Mouse (Mus musculus): ENCODE measurements at regions not wholly inside any gene's neighbourhood (a gene's known extent, or its start where the extent isn't known, plus 50 kb on each side); places are given as distances from the start of the nearest gene placed in this dataset.
A peak's percentile ranks its signal among the peaks of the same experiment; 100 is the strongest.

DNA sequence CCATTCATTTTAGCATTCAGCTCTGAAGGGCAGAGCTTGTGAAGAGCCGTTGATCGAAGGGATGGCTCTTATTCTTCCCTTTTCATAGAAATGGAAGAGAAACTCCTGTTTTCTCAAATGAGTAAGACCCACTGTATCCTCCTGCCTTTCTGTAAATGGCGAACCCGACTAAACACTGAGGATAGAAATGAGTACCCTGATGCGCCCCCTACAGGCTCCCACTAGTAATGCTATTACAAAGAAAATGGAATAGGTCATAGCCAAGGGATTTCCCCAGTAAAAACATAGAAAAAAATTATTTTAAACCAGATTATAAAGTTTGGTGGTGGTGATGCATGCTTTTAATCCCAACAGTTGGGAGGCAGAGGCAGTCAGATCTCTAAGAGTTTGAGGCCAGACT is 162.1 kb downstream of the Etnk1 start:
- Histone ChIP-seq H3K4me1 (peaks cover 7% of the 10 kb centered on the region), H3K9me3 (no peaks in the 10 kb centered on the region), H3K27ac (replicated peaks) (no peak overlapping the region), H3K9ac (replicated peaks) (no peak overlapping the region), H3K4me2 (replicated peaks) (no peak overlapping the region), H3K4me3 (no peak overlapping the region), H3K36me3 (no peaks in the 10 kb centered on the region), H3K27me3 (no peaks in the 10 kb centered on the region)
- 80% methylated on average over 5 of the region's 5 CpGs for WGBS
- ATAC-seq (replicated peaks) = no peak

DNA sequence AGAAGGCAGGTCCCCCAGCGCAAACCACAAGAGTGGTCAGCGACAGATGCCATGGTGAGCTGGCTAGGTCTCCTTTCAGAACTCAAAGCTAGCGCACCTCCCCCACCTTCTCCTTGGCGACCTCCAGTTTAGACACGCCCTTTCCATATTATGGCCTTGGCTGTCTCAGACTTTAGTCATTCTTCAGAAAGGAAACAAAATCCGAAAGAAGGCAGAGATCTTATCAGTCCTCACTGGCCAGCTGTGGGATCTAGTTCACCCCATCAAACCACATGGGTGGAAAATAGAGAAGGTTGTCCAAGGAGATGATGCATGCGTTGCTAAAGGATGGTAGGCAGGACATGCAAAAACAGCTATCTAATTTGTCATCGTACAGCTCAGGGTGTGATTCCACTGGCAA is 166.5 kb downstream of the Etnk1 start:
- no peak for ATAC-seq (replicated peaks)

DNA sequence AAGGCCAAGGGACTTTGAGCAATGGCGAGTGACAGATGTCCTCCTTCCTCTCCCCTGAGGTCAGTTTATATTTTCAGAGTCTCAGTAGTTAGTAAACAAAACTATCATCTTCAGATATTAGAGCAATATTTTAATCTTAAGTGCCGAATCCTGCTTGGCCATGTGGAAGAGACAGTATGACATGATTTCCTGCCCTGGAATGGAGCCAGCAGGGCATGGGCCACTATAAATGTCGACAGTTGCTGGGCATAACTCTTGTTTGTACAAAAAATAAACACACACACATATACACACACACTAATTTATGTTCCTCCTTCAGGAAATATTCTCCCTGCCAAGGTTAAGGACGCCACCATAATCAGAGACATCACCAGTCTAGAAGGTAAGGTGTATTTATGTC is 169.6 kb downstream of the Etnk1 start:
- no peak overlapping the region for H3K27ac ChIP-seq (replicated peaks)
- no peak overlapping the region for H3K9ac ChIP-seq (replicated peaks)
- ATAC-seq (replicated peaks) = no peak
- no peaks in the 10 kb centered on the region for H3K36me3 ChIP-seq
- H3K27me3 ChIP-seq = no peaks in the 10 kb centered on the region
- no peaks in the 10 kb centered on the region for H3K4me1 ChIP-seq
- no peak overlapping the region for H3K4me3 ChIP-seq
- no peak overlapping the region for H3K4me2 ChIP-seq (replicated peaks)
- no peaks in the 10 kb centered on the region for H3K9me3 ChIP-seq
- WGBS = 82% methylated on average over 4 of the region's 4 CpGs

More for the DNA sequence above, 166.5 kb downstream of the Etnk1 start:
- Histone ChIP-seq H3K27me3 (no peaks in the 10 kb centered on the region), H3K9ac (replicated peaks) (no peak overlapping the region), H3K27ac (replicated peaks) (no peak overlapping the region), H3K9me3 (no peaks in the 10 kb centered on the region), H3K36me3 (no peaks in the 10 kb centered on the region), H3K4me3 (no peak overlapping the region), H3K4me1 (no peaks in the 10 kb centered on the region), H3K4me2 (replicated peaks) (no peak overlapping the region)
- WGBS = 96% methylated on average over 8 of the region's 8 CpGs

- H3K4me3 ChIP-seq = no peak overlapping the region
- H3K4me2 ChIP-seq (replicated peaks) = no peak overlapping the region
- no peak overlapping the region for H3K9ac ChIP-seq (replicated peaks)
- no peaks in the 10 kb centered on the region for H3K9me3 ChIP-seq
- H3K27ac ChIP-seq (replicated peaks) = no peak overlapping the region
- H3K27me3 ChIP-seq = no peaks in the 10 kb centered on the region
- ATAC-seq (replicated peaks) = no peak
- H3K36me3 ChIP-seq = no peaks in the 10 kb centered on the region
- no peaks in the 10 kb centered on the region for H3K4me1 ChIP-seq
- WGBS = 87% methylated on average over 2 of the region's 2 CpGs
These were observed 182.0 kb downstream of the Etnk1 start for GRCm38 (mm10) chr6:143349000-143349399.

DNA sequence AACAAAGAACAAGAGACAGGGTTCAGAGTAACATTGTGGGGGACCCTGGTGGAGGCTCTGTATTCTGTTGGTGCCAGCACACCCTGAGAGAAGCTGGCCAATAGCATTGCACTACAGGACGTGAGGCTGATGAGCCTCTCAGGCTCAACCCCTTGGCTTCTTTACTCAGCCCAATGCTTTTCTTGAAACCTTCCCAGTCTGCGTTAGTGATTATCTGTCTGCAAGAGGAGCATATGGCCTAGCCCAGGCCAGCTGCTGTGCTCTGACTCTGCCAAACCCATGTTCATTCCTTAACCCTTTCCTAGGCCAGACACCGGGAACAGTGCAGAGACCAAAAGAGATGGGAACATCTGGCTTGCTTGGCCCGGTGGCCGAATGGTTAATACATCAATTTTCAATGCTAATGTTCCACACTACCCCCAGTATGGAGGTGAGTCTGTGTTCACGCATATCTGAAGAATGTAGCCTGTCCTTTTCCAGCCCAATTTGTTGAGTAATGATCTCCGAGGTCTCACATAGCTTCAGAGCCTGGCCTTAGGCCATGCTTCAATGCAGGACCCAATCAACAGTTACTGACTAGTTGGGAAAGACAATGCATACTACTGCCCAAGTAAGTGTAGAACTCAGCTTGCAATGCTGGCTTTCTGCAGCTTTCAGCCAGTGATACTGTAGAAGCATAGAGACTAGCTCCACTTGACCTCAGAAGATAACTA is 192.5 kb downstream of the Etnk1 start:
- Histone ChIP-seq H3K9me3 (no peaks in the 10 kb centered on the region), H3K4me2 (replicated peaks) (no peak overlapping the region), H3K4me3 (no peak overlapping the region), H3K4me1 (peaks cover 9% of the 10 kb centered on the region; the same call in 1 of the 2 replicates), H3K36me3 (no peaks in the 10 kb centered on the region), H3K9ac (replicated peaks) (no peak overlapping the region), H3K27ac (replicated peaks) (peak overlapping the region; percentile 68), H3K27me3 (no peaks in the 10 kb centered on the region)
- peak; percentile 93 for ATAC-seq (replicated peaks)
- WGBS = 54% methylated on average over 7 of the region's 7 CpGs

GRCm38 (mm10) chr6:143361149-143361725 is 194.2 kb downstream of the Etnk1 start:
- no peaks in the 10 kb centered on the region for H3K27me3 ChIP-seq
- H3K4me2 ChIP-seq (replicated peaks) = no peak overlapping the region
- 71% methylated on average over 5 of the region's 5 CpGs for WGBS
- H3K36me3 ChIP-seq = no peaks in the 10 kb centered on the region
- H3K4me1 ChIP-seq = peaks cover 9% of the 10 kb centered on the region; the same call in 1 of the 2 replicates
- H3K27ac ChIP-seq (replicated peaks) = no peak overlapping the region
- no peak for ATAC-seq (replicated peaks)
- H3K9ac ChIP-seq (replicated peaks) = no peak overlapping the region
- no peak overlapping the region for H3K4me3 ChIP-seq
- H3K9me3 ChIP-seq = no peaks in the 10 kb centered on the region

DNA sequence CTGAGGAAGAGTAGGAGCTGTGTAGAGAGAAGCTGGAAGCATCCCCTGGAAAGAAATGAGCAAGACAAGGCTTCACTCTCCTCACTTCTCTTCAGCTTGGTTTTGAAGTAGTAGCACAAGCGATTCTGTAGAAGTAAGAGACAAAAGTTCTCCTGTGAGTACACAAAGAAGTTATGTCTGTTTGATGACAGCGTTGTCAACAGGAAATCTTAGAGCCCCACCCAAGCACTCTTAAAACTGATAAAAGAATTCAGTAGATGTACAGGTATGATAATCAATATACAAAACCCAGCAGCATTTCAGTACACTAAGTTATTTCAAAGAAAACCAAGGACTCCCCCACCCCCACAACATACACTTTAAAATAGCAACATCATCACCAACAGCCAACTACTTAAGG is 194.9 kb downstream of the Etnk1 start:
- ATAC-seq (replicated peaks) = no peak
- WGBS = 95% methylated on average over 2 of the region's 2 CpGs
- H3K36me3 ChIP-seq = no peaks in the 10 kb centered on the region

DNA sequence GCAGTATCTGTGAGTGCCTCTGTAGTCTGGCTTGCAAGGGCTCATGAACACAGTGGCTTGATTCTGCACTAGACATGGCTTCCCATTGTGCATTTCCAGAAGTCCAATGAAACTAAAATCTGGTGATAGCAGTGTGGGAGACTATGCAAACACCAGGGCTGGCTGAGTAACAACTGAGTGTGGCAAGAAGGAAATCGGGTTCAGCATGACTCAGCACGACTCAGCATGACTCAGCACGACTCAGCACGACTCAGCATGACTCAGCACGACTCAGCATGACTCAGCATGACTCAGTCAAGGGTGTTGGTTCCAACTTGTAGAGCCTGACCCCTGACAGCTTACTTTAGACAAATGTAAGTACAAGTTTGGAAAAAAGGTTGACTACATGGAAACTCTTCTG is 198.8 kb downstream of the Etnk1 start:
- H3K4me2 ChIP-seq (replicated peaks) = no peak overlapping the region
- 92% methylated on average over 5 of the region's 5 CpGs for WGBS
- H3K9ac ChIP-seq (replicated peaks) = no peak overlapping the region
- H3K9me3 ChIP-seq = no peaks in the 10 kb centered on the region
- no peaks in the 10 kb centered on the region for H3K4me1 ChIP-seq
- ATAC-seq (replicated peaks) = no peak
- H3K36me3 ChIP-seq = no peaks in the 10 kb centered on the region
- no peak overlapping the region for H3K27ac ChIP-seq (replicated peaks)
- H3K4me3 ChIP-seq = no peak overlapping the region
- no peaks in the 10 kb centered on the region for H3K27me3 ChIP-seq

More for the DNA sequence above, 194.9 kb downstream of the Etnk1 start:
- Histone ChIP-seq H3K27me3 (no peaks in the 10 kb centered on the region), H3K4me2 (replicated peaks) (no peak overlapping the region), H3K4me3 (no peak overlapping the region), H3K9ac (replicated peaks) (no peak overlapping the region), H3K27ac (replicated peaks) (no peak overlapping the region), H3K4me1 (peaks cover 9% of the 10 kb centered on the region; the same call in 1 of the 2 replicates), H3K9me3 (no peaks in the 10 kb centered on the region)

DNA sequence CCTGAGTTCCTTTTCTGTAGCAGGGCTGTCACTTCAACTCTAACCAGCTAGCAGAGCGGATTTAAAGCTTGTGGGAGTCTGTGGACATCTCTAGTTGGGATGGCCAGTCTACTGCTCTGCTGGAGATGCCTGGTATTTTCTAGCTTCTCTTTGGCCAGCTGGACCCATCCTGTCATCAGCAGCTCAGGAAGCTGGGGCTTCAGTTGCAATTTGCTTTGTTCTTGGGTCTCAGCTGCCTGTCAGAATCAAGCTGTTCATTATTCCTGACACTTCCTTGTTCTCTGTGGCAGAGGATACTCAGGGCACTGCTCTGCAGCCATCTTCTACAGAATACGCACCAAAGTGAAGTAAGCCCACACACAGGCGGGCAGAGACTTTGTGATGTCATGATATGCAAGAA is 200.8 kb downstream of the Etnk1 start:
- Histone ChIP-seq H3K4me1 (peaks cover 7% of the 10 kb centered on the region; the same call in 1 of the 2 replicates), H3K4me3 (no peak overlapping the region), H3K4me2 (replicated peaks) (no peak overlapping the region), H3K27me3 (no peaks in the 10 kb centered on the region), H3K9ac (replicated peaks) (no peak overlapping the region), H3K9me3 (no peaks in the 10 kb centered on the region), H3K36me3 (no peaks in the 10 kb centered on the region), H3K27ac (replicated peaks) (no peak overlapping the region)
- ATAC-seq (replicated peaks) = no peak
- WGBS = 73% methylated on average over 3 of the region's 3 CpGs

- H3K9me3 ChIP-seq = no peaks in the 10 kb centered on the region
- no peak overlapping the region for H3K9ac ChIP-seq (replicated peaks)
- H3K36me3 ChIP-seq = no peaks in the 10 kb centered on the region
- H3K27me3 ChIP-seq = no peaks in the 10 kb centered on the region
- peaks cover 10% of the 10 kb centered on the region; the same call in 1 of the 2 replicates for H3K4me1 ChIP-seq
- 72% methylated on average over 8 of the region's 8 CpGs for WGBS
- no peak overlapping the region for H3K4me2 ChIP-seq (replicated peaks)
- no peak overlapping the region for H3K4me3 ChIP-seq
- no peak overlapping the region for H3K27ac ChIP-seq (replicated peaks)
- no peak for ATAC-seq (replicated peaks)
These were observed 201.6 kb downstream of the Etnk1 start for GRCm38 (mm10) chr6:143368646-143369045.

- Histone ChIP-seq H3K9me3 (no peaks in the 10 kb centered on the region), H3K36me3 (no peaks in the 10 kb centered on the region), H3K4me1 (peaks cover 18% of the 10 kb centered on the region), H3K27ac (replicated peaks) (peak overlapping the region; percentile 7; the same call in 1 of the 2 replicates), H3K27me3 (no peaks in the 10 kb centered on the region), H3K4me2 (replicated peaks) (no peak overlapping the region), H3K9ac (replicated peaks) (no peak overlapping the region), H3K4me3 (no peak overlapping the region)
- WGBS = 2% methylated on average over 5 of the region's 5 CpGs
- no peak for ATAC-seq (replicated peaks)
These were observed 205.5 kb downstream of the Etnk1 start for GRCm38 (mm10) chr6:143372487-143372886.

- ATAC-seq (replicated peaks) = peak; percentile 64; the same call in 1 of the 2 replicates
These were observed 206.8 kb downstream of the Etnk1 start for GRCm38 (mm10) chr6:143373686-143374273.

More at GRCm38 (mm10) chr6:143373686-143374273, 206.8 kb downstream of the Etnk1 start:
- Histone ChIP-seq H3K4me2 (replicated peaks) (no peak overlapping the region), H3K27ac (replicated peaks) (no peak overlapping the region), H3K36me3 (no peaks in the 10 kb centered on the region), H3K4me3 (no peak overlapping the region), H3K9ac (replicated peaks) (no peak overlapping the region), H3K9me3 (no peaks in the 10 kb centered on the region), H3K27me3 (no peaks in the 10 kb centered on the region), H3K4me1 (peaks cover 18% of the 10 kb centered on the region)
- WGBS = 60% methylated on average over 15 of the region's 15 CpGs
